Mouse (Mus musculus) intestine, embryonic 14.5 days (tissue): Measurements from ENCODE around the gene Cldn20. TPM values are rescaled to one million over a fixed set of nuclear protein-coding genes. Genes with fewer than 3 reads are reported as not detected.

Source experiments
- ATAC-seq: fragments of 200-750 bp; cut with Nextera tagmentation; replicated peaks from 2 replicates; pipeline ENCODE4 v1.8.0; 2017; ENCODE audit warnings: low read depth, moderate number of reproducible peaks, moderate TSS enrichment, moderate library complexity; ENCODE audit not compliant: low FRiP score, low TSS enrichment
- DNase-seq: peaks from one replicate; pipeline ENCODE4 v3.0.0-alpha.2; 2018; ENCODE audit warnings: low spot score
- H3K27ac ChIP-seq: fragments of 300-500 bp; sonication (generic); 2 replicates; pipeline ENCODE4 v1.5.1; 2014; ENCODE audit warnings: low read depth, mild to moderate bottlenecking, control low read depth
- H3K27me3 ChIP-seq: fragments of 300-500 bp; sonication (generic); replicated peaks from 2 replicates; pipeline ENCODE4 v1.6.1; 2014; ENCODE audit warnings: low read length, control low read depth; ENCODE audit not compliant: control insufficient read depth, insufficient read depth
- H3K36me3 ChIP-seq: fragments of 300-500 bp; sonication (generic); 2 replicates; pipeline ENCODE4 v1.6.1; 2014; ENCODE audit warnings: low read length, control low read depth; ENCODE audit not compliant: control insufficient read depth, insufficient read depth
- H3K4me1 ChIP-seq: fragments of 300-500 bp; sonication (generic); replicated peaks from 2 replicates; pipeline ENCODE4 v1.6.1; 2014; ENCODE audit warnings: low read length, control low read depth, mixed read lengths; ENCODE audit not compliant: control insufficient read depth, insufficient read depth
- H3K4me2 ChIP-seq: fragments of 300-500 bp; sonication (generic); 2 replicates; pipeline ENCODE4 v1.6.1; 2014; ENCODE audit warnings: low read length
- H3K4me3 ChIP-seq: fragments of 300-500 bp; sonication (generic); 2 replicates; pipeline ENCODE4 v1.5.1; 2014; ENCODE audit warnings: low read depth, low read length, control low read depth, mixed read lengths
- H3K9ac ChIP-seq: fragments of 300-500 bp; sonication (generic); 2 replicates; pipeline ENCODE4 v1.6.1; 2014; ENCODE audit warnings: mild to moderate bottlenecking, low read length
- H3K9me3 ChIP-seq: fragments of 300-500 bp; sonication (generic); 2 replicates; pipeline ENCODE4 v1.6.1; 2016; ENCODE audit warnings: low read length, control low read depth; ENCODE audit not compliant: control insufficient read depth
- WGBS: fragments of 180-500 bp; shearing (Covaris S2); extraction: QIAGEN DNeasy Blood & Tissue Kit; methylation state at CpG from one replicate; pipeline ENCODE4 v1.1.7; 2014; 5-methylcytosine and 5-hydroxymethylcytosine counted together
- polyA plus RNA-seq: library from polyadenylated mRNA; unstranded; fragments of >200 nt; fragmentation: Nextera tagmentation; extraction: Ambion mirVana; gene quantifications from 2 replicates; pipeline ENCODE4 v1.2.1, GENCODE M21; 2014

Cldn20 gene
- polyA plus RNA-seq, 1 experiment from 2014 or later, result not detected

GRCm38 (mm10) chr17:3562405-3562804 lies 30.1 kb downstream of the Cldn20 start:
- 46% methylated on average over 8 of the region's 8 CpGs for WGBS
- Histone ChIP-seq H3K9me3 (no peaks in the 10 kb centered on the region), H3K36me3 (no peaks in the 10 kb centered on the region), H3K27ac (no peak overlapping the region), H3K4me3 (no peak overlapping the region), H3K4me1 (no peaks in the 10 kb centered on the region), H3K27me3 (no peaks in the 10 kb centered on the region), H3K9ac (no peak overlapping the region), H3K4me2 (no peak overlapping the region)
- ATAC-seq (no peak), DNase-seq (no peak)

- no peak; the same call in 1 of the 2 replicates for ATAC-seq
- Histone ChIP-seq H3K27me3 (no peaks in the 10 kb centered on the region), H3K9ac (no peak overlapping the region), H3K4me1 (no peaks in the 10 kb centered on the region), H3K4me3 (no peak overlapping the region), H3K36me3 (no peaks in the 10 kb centered on the region), H3K9me3 (no peaks in the 10 kb centered on the region), H3K4me2 (peak overlapping the region; percentile 36), H3K27ac (no peak overlapping the region)
- 3% methylated on average over 12 of the region's 12 CpGs for WGBS
- DNase-seq, result peak; percentile 89
These were observed 38.5 kb downstream of the Cldn20 start for GRCm38 (mm10) chr17:3570876-3571275.

Other genes starting within 250 kb of the Cldn20 start
- gene Tiam2, start 206.0 kb upstream of the Cldn20 start, polyA plus RNA-seq, result 5.7 and 6.1 TPM in 2 replicates
- 18.2 and 18.6 TPM in 2 replicates for gene Tfb1m, start 25.2 kb downstream of the Cldn20 start, polyA plus RNA-seq
- gene Nox3, start 163.7 kb downstream of the Cldn20 start, polyA plus RNA-seq, result not detected in 2 replicates